In genomic region chr13:49117563-49117962, GRCm38 (mm10) we compare ENCODE assay signal across 14 mouse cellular contexts. TPM values are rescaled to one million over a fixed set of nuclear protein-coding genes. Genes with fewer than 3 reads are reported as not detected.
DNase-seq lines count a peak whose midpoint lies in the region; ATAC-seq and TF ChIP-seq lines count a peak whose summit lies in the region.
"Had no signal": no experiment of that assay in that cellular context is flagged by ENCODE, and none has a peak within 500 bp of the region (broad histone marks: within the 10 kb centered on the region; RNA-seq: fewer than 3 reads in every experiment).

No protein-coding gene starts in this region.

- H3K27me3 ChIP-seq in hindbrain, postnatal 0 days (ENCODE audit: insufficient read depth, low read length): no peaks in the 10 kb centered on the region
- no peaks in the 10 kb centered on the region for H3K27me3 ChIP-seq in hindbrain, embryonic 12.5 days
- H3K27me3 ChIP-seq in midbrain, postnatal 0 days (ENCODE audit: insufficient read depth, low read length): no peaks in the 10 kb centered on the region
- H3K27me3 ChIP-seq in midbrain, embryonic 16.5 days (ENCODE audit: control insufficient read depth, insufficient read depth, low read depth, low read length): no peaks in the 10 kb centered on the region
- H3K27me3 ChIP-seq in hindbrain, embryonic 11.5 days (ENCODE audit: control insufficient read depth, insufficient read depth, low read length): no peaks in the 10 kb centered on the region

- no peaks in the 10 kb centered on the region for H3K36me3 ChIP-seq in hindbrain, postnatal 0 days (ENCODE audit: insufficient read depth, low read length)
- 0 out of 2 replicates have a peak, but pooled peaks cover 3% of the 10 kb centered on the region for H3K36me3 ChIP-seq in hindbrain, embryonic 12.5 days
- no peaks in the 10 kb centered on the region for H3K36me3 ChIP-seq in midbrain, postnatal 0 days (ENCODE audit: insufficient read depth, low read length)
- no peaks in the 10 kb centered on the region; the same call in 1 of the 2 replicates for H3K36me3 ChIP-seq in midbrain, embryonic 16.5 days (ENCODE audit: control insufficient read depth, insufficient read depth, low read length)
- H3K36me3 ChIP-seq in ES-E14 (ENCODE audit: control insufficient read depth, insufficient read depth, low read length, poor library complexity, severe bottlenecking): no peaks in the 10 kb centered on the region
- no peaks in the 10 kb centered on the region for H3K36me3 ChIP-seq in hindbrain, embryonic 11.5 days (ENCODE audit: control insufficient read depth, insufficient read depth, low read length)

- ATAC-seq in hindbrain, postnatal 0 days: no peak
- no peak for ATAC-seq in hindbrain, embryonic 12.5 days (ENCODE audit: low FRiP score)
- ATAC-seq in midbrain, postnatal 0 days (ENCODE audit: low FRiP score): no peak
- no peak for ATAC-seq in midbrain, embryonic 16.5 days
- no peak for ATAC-seq in hindbrain, embryonic 11.5 days (ENCODE audit: low FRiP score)
- ATAC-seq: hindbrain, embryonic 16.5 days had no signal

- no peak for DNase-seq in hindbrain, postnatal 0 days (ENCODE audit: low spot score)
- DNase-seq in midbrain, postnatal 0 days (ENCODE audit: low spot score): no peak
- DNase-seq in ES-E14 (ENCODE audit: low read depth, low spot score): peak; percentile 41
- DNase-seq in naive thymus-derived CD4-positive, alpha-beta T cell, adult 2 months (ENCODE audit: low read depth): peak; percentile 4
- no peak for DNase-seq in hindbrain, embryonic 11.5 days (ENCODE audit: low spot score)
- DNase-seq in frontal cortex, postnatal 10 days (ENCODE audit: low spot score in 2 of 2): no peak
- DNase-seq: cerebellum, adult 18-20 months; layer of hippocampus, adult 9-11 months; right cerebral cortex, postnatal 14 days; thymus, adult 2 months had no signal

- no peaks in the 10 kb centered on the region for H3K9me3 ChIP-seq in hindbrain, postnatal 0 days (ENCODE audit: low read length)
- H3K9me3 ChIP-seq in hindbrain, embryonic 12.5 days (replicated peaks): no peaks in the 10 kb centered on the region
- no peaks in the 10 kb centered on the region for H3K9me3 ChIP-seq in midbrain, postnatal 0 days (ENCODE audit: low read length)
- no peaks in the 10 kb centered on the region for H3K9me3 ChIP-seq in midbrain, embryonic 16.5 days (replicated peaks; ENCODE audit: control insufficient read depth, low read length, poor library complexity, severe bottlenecking)
- H3K9me3 ChIP-seq in ES-E14 (ENCODE audit: control insufficient read depth, insufficient read depth, low read depth, low read length): no peaks in the 10 kb centered on the region
- H3K9me3 ChIP-seq in hindbrain, embryonic 11.5 days (ENCODE audit: control insufficient read depth, low read length): no peaks in the 10 kb centered on the region

- H3K4me1 ChIP-seq in hindbrain, postnatal 0 days (ENCODE audit: insufficient read depth, low read length): no peaks in the 10 kb centered on the region
- peaks cover 9% of the 10 kb centered on the region; the same call in 1 of the 2 replicates for H3K4me1 ChIP-seq in hindbrain, embryonic 12.5 days
- no peaks in the 10 kb centered on the region for H3K4me1 ChIP-seq in midbrain, postnatal 0 days (ENCODE audit: insufficient read depth, low read length)
- peaks cover 8% of the 10 kb centered on the region for H3K4me1 ChIP-seq in midbrain, embryonic 16.5 days (ENCODE audit: control insufficient read depth, insufficient read depth, low read length)
- no peaks in the 10 kb centered on the region for H3K4me1 ChIP-seq in ES-E14 (ENCODE audit: control insufficient read depth in 2 of 2, insufficient read depth in 2 of 2, low read length in 2 of 2, poor library complexity in 1 of 2)
- no peaks in the 10 kb centered on the region for H3K4me1 ChIP-seq in hindbrain, embryonic 11.5 days (replicated peaks; ENCODE audit: control insufficient read depth, insufficient read depth, low read length)

- TF ChIP-seq CTCF in hindbrain, postnatal 0 days (IDR thresholded peaks at IDR 0.05; ENCODE audit: low read depth): peak; percentile 31; the same call in 1 of the 2 replicates
- TF ChIP-seq CTCF in midbrain, postnatal 0 days (IDR thresholded peaks at IDR 0.05): peak; percentile 42

- H3K4me3 ChIP-seq in hindbrain, postnatal 0 days (ENCODE audit: low read length): no peak overlapping the region
- H3K4me3 ChIP-seq in hindbrain, embryonic 12.5 days: no peak overlapping the region
- no peak overlapping the region for H3K4me3 ChIP-seq in midbrain, postnatal 0 days (ENCODE audit: low read depth, low read length)
- no peak overlapping the region for H3K4me3 ChIP-seq in midbrain, embryonic 16.5 days (ENCODE audit: low read depth, low read length)
- H3K4me3 ChIP-seq in ES-E14 (ENCODE audit: insufficient read depth in 1 of 2, low read depth in 1 of 2, low read length in 2 of 2, poor library complexity in 1 of 2, severe bottlenecking in 1 of 2): no peak overlapping the region
- H3K4me3 ChIP-seq in hindbrain, embryonic 11.5 days (ENCODE audit: low read depth, low read length): no peak overlapping the region
- H3K4me3 ChIP-seq: erythroblast, embryonic 14.5 days had no signal

- in situ Hi-C loops in ES-E14 (cut with MboI; ENCODE audit: low sequenced_read_pairs in 2 of 2, unreplicated experiment in 2 of 2): no loop called here

- no peak overlapping the region for H3K4me2 ChIP-seq in hindbrain, postnatal 0 days (ENCODE audit: low read depth, low read length)
- H3K4me2 ChIP-seq in hindbrain, embryonic 12.5 days (replicated peaks): no peak overlapping the region
- no peak overlapping the region for H3K4me2 ChIP-seq in midbrain, postnatal 0 days (ENCODE audit: low read depth, low read length, poor library complexity, severe bottlenecking)
- no peak overlapping the region for H3K4me2 ChIP-seq in midbrain, embryonic 16.5 days (ENCODE audit: low read length)
- no peak overlapping the region for H3K4me2 ChIP-seq in hindbrain, embryonic 11.5 days (replicated peaks; ENCODE audit: low read depth, low read length)

- H3K27ac ChIP-seq in hindbrain, postnatal 0 days: no peak overlapping the region
- H3K27ac ChIP-seq in hindbrain, embryonic 12.5 days: no peak overlapping the region
- no peak overlapping the region for H3K27ac ChIP-seq in midbrain, postnatal 0 days (ENCODE audit: low read depth, low read length)
- no peak overlapping the region for H3K27ac ChIP-seq in midbrain, embryonic 16.5 days (ENCODE audit: low read length)
- no peak overlapping the region for H3K27ac ChIP-seq in ES-E14 (ENCODE audit: insufficient read depth, low read depth, low read length, poor library complexity, severe bottlenecking)
- H3K27ac ChIP-seq in hindbrain, embryonic 11.5 days (ENCODE audit: low read depth, low read length): no peak overlapping the region

- no peak overlapping the region for H3K9ac ChIP-seq in hindbrain, postnatal 0 days (replicated peaks; ENCODE audit: low read length)
- H3K9ac ChIP-seq in hindbrain, embryonic 12.5 days: no peak overlapping the region
- no peak overlapping the region for H3K9ac ChIP-seq in midbrain, postnatal 0 days (replicated peaks; ENCODE audit: low read length, poor library complexity, severe bottlenecking)
- no peak overlapping the region for H3K9ac ChIP-seq in midbrain, embryonic 16.5 days (ENCODE audit: low read depth, low read length)
- H3K9ac ChIP-seq in ES-E14 (ENCODE audit: insufficient read depth, low read depth, low read length, poor library complexity, severe bottlenecking): no peak overlapping the region
- no peak overlapping the region for H3K9ac ChIP-seq in hindbrain, embryonic 11.5 days (ENCODE audit: low read depth, low read length)

- 89% methylated on average over 8 of the region's 8 CpGs for WGBS in hindbrain, postnatal 0 days
- 88% methylated on average over 8 of the region's 8 CpGs for WGBS in hindbrain, embryonic 12.5 days
- 91% methylated on average over 8 of the region's 8 CpGs for WGBS in midbrain, postnatal 0 days
- 92% methylated on average over 8 of the region's 8 CpGs for WGBS in midbrain, embryonic 16.5 days
- 90% methylated on average over 8 of the region's 8 CpGs for WGBS in hindbrain, embryonic 11.5 days

TF ChIP-seq in ES-E14, 5 proteins besides CTCF, POLR2A, EP300 and RAD21:
- TF ChIP-seq ZNF384 (IDR thresholded peaks at IDR 0.05; ENCODE audit: low read depth, low read length): no peak
- TF ChIP-seq MAFK (IDR thresholded peaks at IDR 0.05; ENCODE audit: insufficient read depth, low read depth, low read length): no peak
- TF ChIP-seq ZC3H11A (IDR thresholded peaks at IDR 0.05; ENCODE audit: borderline replicate concordance, low read depth, low read length): no peak
- no peak for TF ChIP-seq CHD2 (IDR thresholded peaks at IDR 0.05; ENCODE audit: low read depth, low read length)
- no peak for TF ChIP-seq HCFC1 (IDR thresholded peaks at IDR 0.05; ENCODE audit: borderline replicate concordance, insufficient read depth, low read length)

RNA-seq across cellular contexts. Expression of gene Wnk2, which starts 30.3 kb away (rescaled TPM):
- 63.8 and 68.9 TPM in 2 replicates for total RNA-seq in hindbrain, postnatal 0 days (2014; rRNA removed)
- polyA plus RNA-seq in hindbrain, postnatal 0 days (2015; fragmentation: Nextera tagmentation; extraction: Ambion mirVana): 14.5 and 15.1 TPM in 2 replicates
- polyA plus RNA-seq in hindbrain, embryonic 12.5 days (2016; fragmentation: Nextera tagmentation; extraction: Ambion mirVana): 16.0 and 16.2 TPM in 2 replicates
- total RNA-seq in midbrain, postnatal 0 days (2014; rRNA removed): 62.9 and 63.4 TPM in 2 replicates
- polyA plus RNA-seq in midbrain, postnatal 0 days (2015; fragmentation: Nextera tagmentation; extraction: Ambion mirVana): 15.2 and 17.7 TPM in 2 replicates
- 20.8 TPM in 2 replicates for polyA plus RNA-seq in midbrain, embryonic 16.5 days (2015; fragmentation: Nextera tagmentation; extraction: Ambion mirVana)
- total RNA-seq in ES-E14 (2012; rRNA removed): 1.6 TPM in 2 replicates
- polyA plus RNA-seq in hindbrain, embryonic 11.5 days (2014; fragmentation: Nextera tagmentation; extraction: Ambion mirVana): 8.5 and 11.0 TPM in 2 replicates
- polyA plus RNA-seq: erythroblast, embryonic 14.5 days had no signal

Comparison
In these comparisons a context has a peak if more than half of its experiments do, and no peak if none do; other contexts are left out.
1. DNase-seq: peak in ES-E14 (single experiment) and naive thymus-derived CD4-positive, alpha-beta T cell, adult 2 months (single experiment); none in hindbrain, postnatal 0 days (single experiment), midbrain, postnatal 0 days (single experiment), hindbrain, embryonic 11.5 days (single experiment) and frontal cortex, postnatal 10 days (0 of 2).